Mouse (Mus musculus): ENCODE measurements around the gene Dhrs7b. TPM values are rescaled to one million over a fixed set of nuclear protein-coding genes. Genes with fewer than 3 reads are reported as not detected.

The Dhrs7b gene
- polyA plus RNA-seq, 1 experiment from 2014 or later: 42.0 TPM

DNA sequence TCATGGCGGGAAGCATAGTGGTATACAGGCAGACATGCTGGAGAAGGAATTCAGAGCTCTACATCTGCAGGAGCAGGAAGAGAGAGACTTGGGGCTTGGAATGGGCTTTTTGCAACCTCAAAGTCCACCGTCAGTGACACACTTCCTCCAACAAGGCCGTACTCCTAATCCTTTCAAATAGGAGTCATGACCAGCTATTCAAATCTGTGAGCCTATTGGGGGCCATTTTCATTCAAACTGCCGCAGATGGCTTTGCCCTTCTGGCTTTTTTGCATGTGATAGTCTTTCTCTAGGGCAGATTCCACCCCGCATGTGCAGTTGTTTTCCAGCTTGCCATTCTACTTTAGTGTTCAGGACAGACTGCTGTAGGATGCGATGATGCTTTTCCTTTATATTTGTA, 6.5 kb downstream of the Dhrs7b start:
- WGBS: 95% methylated on average over 6 of the region's 6 CpGs
- H3K4me2 ChIP-seq (ENCODE audit: low read depth, low read length): no peak overlapping the region
- no peak overlapping the region for H3K4me3 ChIP-seq (ENCODE audit: low read length)
- no peak overlapping the region for H3K27ac ChIP-seq (ENCODE audit: low read length)
- no peaks in the 10 kb centered on the region for H3K36me3 ChIP-seq (ENCODE audit: control insufficient read depth, insufficient read depth, low read length)
- ATAC-seq (ENCODE audit: low read depth): no peak
- no peaks in the 10 kb centered on the region for H3K4me1 ChIP-seq (replicated peaks; ENCODE audit: control insufficient read depth, insufficient read depth, low read length)
- no peaks in the 10 kb centered on the region for H3K9me3 ChIP-seq (ENCODE audit: control insufficient read depth, low read length)
- H3K9ac ChIP-seq (ENCODE audit: low read length): no peak overlapping the region
- H3K27me3 ChIP-seq (ENCODE audit: control insufficient read depth, insufficient read depth, low read depth, low read length): no peaks in the 10 kb centered on the region

DNA sequence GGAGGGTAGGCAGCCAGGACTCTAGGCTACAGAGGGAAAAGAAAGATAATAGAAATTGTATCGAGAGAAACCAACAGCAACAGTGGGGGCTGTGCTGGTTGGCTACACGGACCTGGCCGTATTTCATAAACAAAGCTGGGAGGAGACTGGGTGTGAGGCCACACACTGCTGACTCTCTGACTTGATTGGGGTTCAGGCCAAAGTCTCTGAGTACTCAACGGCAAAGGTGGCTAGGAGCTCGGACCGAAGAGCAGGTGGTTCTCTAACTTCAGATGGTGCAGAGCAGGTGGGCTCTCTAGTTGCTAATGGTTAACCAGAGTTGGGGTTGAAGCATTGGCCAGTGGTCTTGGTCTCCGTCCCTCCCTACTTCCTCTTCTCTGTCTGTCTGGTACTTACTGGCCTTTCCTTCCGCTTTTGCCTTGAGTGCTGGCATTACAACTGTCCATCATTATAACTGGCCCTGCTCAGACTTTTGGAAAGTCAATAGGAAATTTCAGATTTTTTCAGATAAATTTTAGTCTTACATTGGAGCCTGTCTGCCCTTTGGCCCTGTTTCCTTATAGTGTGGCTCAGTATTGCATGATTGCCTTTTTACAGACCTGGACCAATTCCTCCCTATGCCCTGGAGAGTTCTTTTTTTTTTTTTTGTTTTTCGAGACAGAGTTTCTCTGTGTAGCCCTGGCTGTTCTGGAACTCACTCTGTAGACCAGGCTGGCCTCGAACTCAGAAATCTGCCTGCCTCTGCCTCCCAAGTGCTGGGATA, 7.4 kb downstream of the Dhrs7b start:
- Histone ChIP-seq H3K27me3 (ENCODE audit: control insufficient read depth, insufficient read depth, low read depth, low read length) (no peaks in the 10 kb centered on the region), H3K4me3 (ENCODE audit: low read length) (no peak overlapping the region), H3K4me1 (replicated peaks; ENCODE audit: control insufficient read depth, insufficient read depth, low read length) (no peaks in the 10 kb centered on the region), H3K4me2 (ENCODE audit: low read depth, low read length) (no peak overlapping the region), H3K9ac (ENCODE audit: low read length) (no peak overlapping the region), H3K27ac (ENCODE audit: low read length) (no peak overlapping the region), H3K9me3 (ENCODE audit: control insufficient read depth, low read length) (no peaks in the 10 kb centered on the region), H3K36me3 (ENCODE audit: control insufficient read depth, insufficient read depth, low read length) (no peaks in the 10 kb centered on the region)
- no peak for ATAC-seq (ENCODE audit: low read depth)
- 84% methylated on average over 10 of the region's 10 CpGs for WGBS

DNA sequence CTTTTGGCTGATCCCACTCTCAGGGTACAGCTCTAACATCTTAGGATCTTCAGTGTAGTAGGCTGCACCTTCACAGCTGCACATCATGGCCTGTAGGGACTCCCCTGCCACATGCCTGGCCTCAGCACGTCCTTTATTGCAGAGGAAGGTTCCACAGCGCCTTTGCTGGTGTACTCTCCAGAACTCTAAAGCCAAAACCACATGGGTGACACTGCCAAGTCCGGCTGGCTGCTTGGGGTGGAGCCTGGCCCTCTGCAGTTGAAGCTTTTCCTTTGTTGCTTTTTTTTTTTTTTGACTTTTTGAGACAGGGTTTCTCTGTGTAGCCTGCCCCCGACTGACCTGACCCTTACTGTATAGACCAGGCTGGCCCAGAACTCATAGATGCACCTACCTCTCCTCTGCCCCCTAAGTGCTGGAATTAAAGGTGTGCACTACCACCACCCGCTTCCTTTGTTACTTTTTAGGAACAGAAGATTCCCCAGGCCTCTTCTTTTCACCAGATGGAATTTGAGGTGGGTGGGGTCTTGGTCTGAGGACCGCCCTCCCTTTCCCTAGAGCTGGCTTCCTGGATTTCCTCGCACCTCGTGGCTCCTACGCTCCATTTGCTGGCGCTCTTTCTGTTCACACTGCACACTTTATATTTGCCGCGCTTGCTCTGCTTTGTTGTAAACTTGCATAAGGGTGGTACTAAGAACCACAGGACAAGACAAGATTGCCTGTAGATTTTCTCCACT, 11.2 kb downstream of the Dhrs7b start:
- Histone ChIP-seq H3K4me3 (ENCODE audit: low read length) (no peak overlapping the region), H3K9ac (ENCODE audit: low read length) (no peak overlapping the region), H3K36me3 (ENCODE audit: control insufficient read depth, insufficient read depth, low read length) (no peaks in the 10 kb centered on the region), H3K27ac (ENCODE audit: low read length) (no peak overlapping the region), H3K27me3 (ENCODE audit: control insufficient read depth, insufficient read depth, low read depth, low read length) (no peaks in the 10 kb centered on the region), H3K4me2 (ENCODE audit: low read depth, low read length) (no peak overlapping the region), H3K4me1 (replicated peaks; ENCODE audit: control insufficient read depth, insufficient read depth, low read length) (no peaks in the 10 kb centered on the region), H3K9me3 (ENCODE audit: control insufficient read depth, low read length) (no peaks in the 10 kb centered on the region)
- ATAC-seq (ENCODE audit: low read depth): no peak
- WGBS: 72% methylated on average over 12 of the region's 12 CpGs

DNA sequence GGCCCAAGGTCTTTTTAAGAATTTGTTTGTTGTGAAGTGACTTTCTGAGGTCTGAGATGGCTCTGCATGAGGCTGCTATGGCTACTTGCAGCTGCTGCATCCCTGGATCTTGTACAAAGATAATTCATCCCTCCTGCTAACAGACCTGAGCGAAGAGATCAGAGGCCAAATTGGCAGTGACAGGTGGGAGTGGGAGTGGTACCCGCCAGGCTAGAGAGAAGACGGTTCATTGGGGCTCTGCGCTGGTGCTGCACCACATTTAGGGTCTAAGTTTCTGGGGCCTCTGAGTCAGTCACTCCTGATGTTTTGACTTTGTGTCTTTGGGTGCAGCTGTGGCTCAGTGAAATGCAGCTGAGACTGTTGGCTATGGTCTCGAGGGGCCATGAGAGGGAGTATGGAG, 13.0 kb downstream of the Dhrs7b start:
- H3K4me3 ChIP-seq (ENCODE audit: low read length): no peak overlapping the region
- H3K9ac ChIP-seq (ENCODE audit: low read length): no peak overlapping the region
- H3K4me1 ChIP-seq (replicated peaks; ENCODE audit: control insufficient read depth, insufficient read depth, low read length): no peaks in the 10 kb centered on the region
- H3K9me3 ChIP-seq (ENCODE audit: control insufficient read depth, low read length): no peaks in the 10 kb centered on the region
- no peak overlapping the region for H3K4me2 ChIP-seq (ENCODE audit: low read depth, low read length)
- H3K27ac ChIP-seq (ENCODE audit: low read length): no peak overlapping the region
- 86% methylated on average over 5 of the region's 5 CpGs for WGBS
- no peaks in the 10 kb centered on the region for H3K27me3 ChIP-seq (ENCODE audit: control insufficient read depth, insufficient read depth, low read depth, low read length)
- H3K36me3 ChIP-seq (ENCODE audit: control insufficient read depth, insufficient read depth, low read length): 0 out of 2 replicates have a peak, but pooled peaks cover 3% of the 10 kb centered on the region
- ATAC-seq (ENCODE audit: low read depth): no peak

DNA sequence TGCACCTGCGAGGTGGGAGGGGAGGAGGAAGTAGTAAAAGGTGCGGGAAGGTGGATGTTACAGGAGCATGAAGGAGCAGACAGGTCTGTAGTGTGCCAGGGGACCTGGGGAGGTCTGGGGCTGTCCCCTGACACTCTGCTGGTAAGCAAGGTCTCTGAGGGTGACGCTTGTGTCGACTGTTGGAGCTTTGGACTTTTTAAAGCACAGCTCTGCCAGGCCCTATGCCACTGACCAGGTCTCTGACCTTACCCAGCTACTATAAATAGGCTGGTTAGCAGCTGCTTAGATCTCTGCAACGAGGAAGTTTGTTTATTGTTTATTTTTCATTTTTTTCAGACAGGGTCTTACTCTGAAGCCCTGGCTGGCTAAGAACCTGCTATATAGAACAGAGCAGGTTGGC, 15.0 kb downstream of the Dhrs7b start:
- 80% methylated on average over 5 of the region's 5 CpGs for WGBS
- no peak overlapping the region for H3K27ac ChIP-seq (ENCODE audit: low read length)
- H3K9me3 ChIP-seq (ENCODE audit: control insufficient read depth, low read length): no peaks in the 10 kb centered on the region
- no peak for ATAC-seq (ENCODE audit: low read depth)
- H3K4me3 ChIP-seq (ENCODE audit: low read length): no peak overlapping the region
- no peak overlapping the region for H3K4me2 ChIP-seq (ENCODE audit: low read depth, low read length)
- H3K27me3 ChIP-seq (ENCODE audit: control insufficient read depth, insufficient read depth, low read depth, low read length): no peaks in the 10 kb centered on the region
- 0 out of 2 replicates have a peak, but pooled peaks cover 6% of the 10 kb centered on the region for H3K36me3 ChIP-seq (ENCODE audit: control insufficient read depth, insufficient read depth, low read length)
- no peak overlapping the region for H3K9ac ChIP-seq (ENCODE audit: low read length)
- no peaks in the 10 kb centered on the region for H3K4me1 ChIP-seq (replicated peaks; ENCODE audit: control insufficient read depth, insufficient read depth, low read length)

DNA sequence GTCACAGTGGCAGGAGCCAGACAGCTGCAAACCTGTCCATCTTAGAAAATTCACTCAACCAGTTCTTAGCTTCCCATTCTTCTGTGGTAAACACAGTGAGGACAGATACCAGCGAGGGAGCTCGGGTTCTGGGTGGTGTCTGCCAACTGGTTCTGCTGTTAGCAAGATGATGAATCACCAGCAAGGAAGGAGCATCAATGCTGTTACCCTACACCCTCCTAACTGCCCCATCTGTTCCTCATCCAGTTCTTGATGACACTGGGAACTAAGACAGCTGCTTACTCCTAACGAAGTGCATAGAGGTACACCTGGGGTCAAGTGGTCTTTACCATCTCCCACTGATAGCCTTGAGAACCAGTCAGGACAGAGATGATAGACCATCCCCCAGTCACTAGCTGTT, 26.2 kb downstream of the Dhrs7b start:
- Histone ChIP-seq H3K4me2 (ENCODE audit: low read depth, low read length) (no peak overlapping the region), H3K9ac (ENCODE audit: low read length) (no peak overlapping the region), H3K9me3 (ENCODE audit: control insufficient read depth, low read length) (no peaks in the 10 kb centered on the region), H3K4me1 (replicated peaks; ENCODE audit: control insufficient read depth, insufficient read depth, low read length) (no peaks in the 10 kb centered on the region), H3K4me3 (ENCODE audit: low read length) (no peak overlapping the region), H3K27me3 (ENCODE audit: control insufficient read depth, insufficient read depth, low read depth, low read length) (no peaks in the 10 kb centered on the region), H3K36me3 (ENCODE audit: control insufficient read depth, insufficient read depth, low read length) (peaks cover 38% of the 10 kb centered on the region), H3K27ac (ENCODE audit: low read length) (no peak overlapping the region)
- no peak for ATAC-seq (ENCODE audit: low read depth)
- 39% methylated on average over 3 of the region's 3 CpGs for WGBS

DNA sequence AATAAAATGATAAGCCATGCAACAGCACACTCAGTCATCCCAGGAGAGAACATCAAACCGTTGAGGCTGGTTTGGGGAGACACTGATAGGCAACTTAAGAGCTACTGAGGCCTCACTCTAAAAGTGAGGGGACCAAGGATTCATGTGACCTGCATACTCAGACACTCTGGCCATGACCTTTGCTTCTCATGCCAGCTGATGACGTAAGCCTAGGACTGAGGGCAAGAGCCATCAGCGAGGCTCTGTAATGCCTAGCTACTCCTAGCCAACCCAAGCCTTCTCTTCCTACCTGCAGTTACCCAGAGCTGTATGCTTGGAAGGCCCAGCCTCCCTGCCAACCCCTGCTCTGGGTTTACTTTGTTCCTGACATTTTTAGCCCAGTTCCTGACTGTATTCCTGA, 31.6 kb downstream of the Dhrs7b start:
- no peak for ATAC-seq (ENCODE audit: low read depth)
- H3K36me3 ChIP-seq (ENCODE audit: control insufficient read depth, insufficient read depth, low read length): peaks cover 42% of the 10 kb centered on the region
- H3K9ac ChIP-seq (ENCODE audit: low read length): no peak overlapping the region
- 90% methylated on average over 3 of the region's 3 CpGs for WGBS
- H3K4me3 ChIP-seq (ENCODE audit: low read length): no peak overlapping the region
- no peak overlapping the region for H3K27ac ChIP-seq (ENCODE audit: low read length)
- no peaks in the 10 kb centered on the region; the same call in none of the 2 replicates for H3K4me1 ChIP-seq (replicated peaks; ENCODE audit: control insufficient read depth, insufficient read depth, low read length)
- H3K27me3 ChIP-seq (ENCODE audit: control insufficient read depth, insufficient read depth, low read depth, low read length): no peaks in the 10 kb centered on the region
- no peaks in the 10 kb centered on the region for H3K9me3 ChIP-seq (ENCODE audit: control insufficient read depth, low read length)
- H3K4me2 ChIP-seq (ENCODE audit: low read depth, low read length): no peak overlapping the region

DNA sequence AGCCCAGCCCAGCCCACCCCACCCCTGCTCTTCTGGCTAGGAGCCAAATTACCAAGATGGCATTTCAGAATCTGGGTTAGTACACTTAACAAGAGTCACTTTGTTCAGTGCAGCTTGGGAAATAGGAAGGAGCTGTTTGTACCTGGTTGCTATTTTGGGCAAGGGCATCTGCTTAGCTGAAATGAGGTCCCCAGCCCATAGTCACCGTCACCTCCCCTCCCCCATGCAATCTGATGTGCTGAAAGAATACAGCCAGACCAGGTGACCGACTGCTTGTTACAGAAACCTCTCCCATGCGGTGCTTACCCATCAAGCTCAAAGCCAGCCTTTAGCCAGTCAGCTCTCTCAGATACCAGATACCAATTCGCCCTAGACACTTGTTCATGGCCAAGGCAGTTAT, 32.8 kb downstream of the Dhrs7b start:
- Histone ChIP-seq H3K36me3 (ENCODE audit: control insufficient read depth, insufficient read depth, low read length) (peaks cover 38% of the 10 kb centered on the region), H3K27me3 (ENCODE audit: control insufficient read depth, insufficient read depth, low read depth, low read length) (no peaks in the 10 kb centered on the region), H3K4me1 (replicated peaks; ENCODE audit: control insufficient read depth, insufficient read depth, low read length) (no peaks in the 10 kb centered on the region; the same call in none of the 2 replicates), H3K9ac (ENCODE audit: low read length) (no peak overlapping the region), H3K4me2 (ENCODE audit: low read depth, low read length) (no peak overlapping the region), H3K4me3 (ENCODE audit: low read length) (no peak overlapping the region), H3K9me3 (ENCODE audit: control insufficient read depth, low read length) (no peaks in the 10 kb centered on the region), H3K27ac (ENCODE audit: low read length) (no peak overlapping the region)
- 75% methylated on average over 4 of the region's 4 CpGs for WGBS
- no peak for ATAC-seq (ENCODE audit: low read depth)

DNA sequence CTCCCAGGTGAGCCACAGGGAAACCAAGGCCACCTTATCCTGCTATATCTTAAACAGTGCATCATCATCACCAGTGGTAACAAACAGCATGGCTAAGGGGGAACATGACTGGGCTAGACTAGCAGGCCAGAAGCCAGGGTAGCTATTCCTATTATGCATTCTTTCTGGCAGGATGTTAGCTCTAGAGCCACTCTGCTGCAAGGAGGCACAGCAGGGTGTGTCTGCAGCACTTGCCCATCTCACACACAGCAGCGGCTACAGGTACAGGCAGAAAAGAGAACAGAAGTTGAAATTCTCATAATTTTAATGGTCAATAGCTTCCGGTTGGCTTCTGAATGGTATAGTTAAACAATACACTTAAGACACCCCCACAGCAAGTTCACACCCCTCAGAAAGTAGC, 33.7 kb downstream of the Dhrs7b start:
- Histone ChIP-seq H3K4me2 (ENCODE audit: low read depth, low read length) (no peak overlapping the region), H3K4me3 (ENCODE audit: low read length) (no peak overlapping the region), H3K4me1 (replicated peaks; ENCODE audit: control insufficient read depth, insufficient read depth, low read length) (no peaks in the 10 kb centered on the region; the same call in none of the 2 replicates), H3K9ac (ENCODE audit: low read length) (no peak overlapping the region), H3K36me3 (ENCODE audit: control insufficient read depth, insufficient read depth, low read length) (peaks cover 34% of the 10 kb centered on the region), H3K27me3 (ENCODE audit: control insufficient read depth, insufficient read depth, low read depth, low read length) (no peaks in the 10 kb centered on the region), H3K9me3 (ENCODE audit: control insufficient read depth, low read length) (no peaks in the 10 kb centered on the region), H3K27ac (ENCODE audit: low read length) (no peak overlapping the region)
- WGBS: 92% methylated on average over 2 of the region's 2 CpGs
- no peak for ATAC-seq (ENCODE audit: low read depth)
